ENCODE assay signal across 28 mouse cellular contexts in the genomic region with DNA sequence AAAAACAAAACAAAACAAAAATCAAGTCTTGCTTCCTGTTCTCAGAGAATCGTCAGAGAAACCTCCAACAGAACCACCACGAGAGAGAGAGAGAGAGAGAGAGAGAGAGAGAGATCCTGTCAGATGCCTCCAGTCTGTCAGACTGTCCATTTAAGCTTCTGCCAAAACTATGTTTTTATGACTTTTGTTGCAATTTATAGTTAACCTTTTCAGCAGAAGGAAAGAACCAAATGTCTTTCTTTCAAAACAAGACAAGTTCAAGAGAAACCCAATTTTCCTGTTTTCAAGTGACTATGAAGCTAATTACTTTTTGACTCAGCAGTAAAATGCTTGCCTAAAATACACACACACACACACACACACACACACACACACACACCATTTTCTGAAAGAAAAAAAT.
A peak's percentile ranks its signal among the peaks of the same experiment; 100 is the strongest.
DNase-seq lines count a peak whose midpoint lies in the region; ATAC-seq and TF ChIP-seq lines count a peak whose summit lies in the region.
"Had no signal": no experiment of that assay in that cellular context is flagged by ENCODE, and none has a peak within 500 bp of the region (broad histone marks: within the 10 kb centered on the region; RNA-seq: fewer than 3 reads in every experiment).

No protein-coding gene starts in this region.

- TF ChIP-seq CTCF in gastrocnemius, adult 2 months (IDR thresholded peaks at IDR 0.05), result no peak
- no peak for TF ChIP-seq CTCF in lung, postnatal 0 days (IDR thresholded peaks at IDR 0.05)

- no peak overlapping the region for H3K4me2 ChIP-seq in lung, postnatal 0 days (replicated peaks; ENCODE audit: low read depth, low read length)
- H3K4me2 ChIP-seq: embryonic facial prominence, embryonic 12.5 days; heart, embryonic 12.5 days; limb, embryonic 13.5 days; liver, embryonic 13.5 days; lung, embryonic 15.5 days; midbrain, embryonic 12.5 days; neural tube, embryonic 12.5 days; stomach, embryonic 15.5 days had no signal

- no peak overlapping the region for H3K4me3 ChIP-seq in gastrocnemius, adult 2 months
- no peak overlapping the region for H3K4me3 ChIP-seq in lung, postnatal 0 days (ENCODE audit: low read depth, low read length)
- no peak overlapping the region for H3K4me3 ChIP-seq in brown adipose tissue, adult 24 weeks (ENCODE audit: insufficient read depth, low read depth, low read length)
- H3K4me3 ChIP-seq: embryonic facial prominence, embryonic 12.5 days; heart, embryonic 12.5 days; limb, embryonic 13.5 days; liver, embryonic 13.5 days; lung, embryonic 15.5 days; midbrain, embryonic 12.5 days; neural tube, embryonic 12.5 days; stomach, embryonic 15.5 days had no signal

- TF ChIP-seq EP300 in lung, postnatal 0 days (IDR thresholded peaks at IDR 0.05), result 0 out of 2 replicates have a peak, but pooled peaks have one; percentile 23

- intact Hi-C loops in gastrocnemius, adult 2 months (cut with DNase I), result loop anchor here (5.0 kb wide), 1 partner anchor 159 kb away; no protein-coding TSS in a partner anchor

- 32% methylated on average over 2 of the region's 2 CpGs for WGBS in lung, postnatal 0 days

- no peak for DNase-seq in gastrocnemius, adult 2 months
- DNase-seq in gastrocnemius, postnatal 4 days (ENCODE audit: low spot score in 2 of 2), result no peak
- DNase-seq in lung, postnatal 0 days (ENCODE audit: low spot score), result peak; percentile 72
- DNase-seq in lung, postnatal 4 days, result no peak
- DNase-seq in cerebellum, postnatal 14 days, result no peak
- no peak for DNase-seq in urinary bladder, postnatal 14 days (ENCODE audit: low spot score)
- DNase-seq in spleen, postnatal 14 days (ENCODE audit: low spot score in 2 of 2), result no peak
- DNase-seq: cerebellum, adult 11-12 months; cerebellum, postnatal 25 days; gastrocnemius, postnatal 36 days; heart, postnatal 10 days; kidney, adult 2 months; layer of hippocampus, adult 9-11 months; liver, embryonic 13.5 days; retina, postnatal 1 day; right cerebral cortex, postnatal 25 days; spleen, adult 18-20 months; thymus, postnatal 4 days had no signal

- no peaks in the 10 kb centered on the region for H3K27me3 ChIP-seq in lung, postnatal 0 days (replicated peaks; ENCODE audit: insufficient read depth, low read length)
- H3K27me3 ChIP-seq: embryonic facial prominence, embryonic 12.5 days; heart, embryonic 12.5 days; lung, embryonic 15.5 days; stomach, embryonic 15.5 days had no signal

- peak overlapping the region; percentile 88 for H3K27ac ChIP-seq in gastrocnemius, adult 2 months
- no peak overlapping the region for H3K27ac ChIP-seq in lung, postnatal 0 days (ENCODE audit: low read length)
- H3K27ac ChIP-seq in brown adipose tissue, adult 24 weeks (replicated peaks; ENCODE audit: low read depth, low read length), result peak overlapping the region; percentile 34
- H3K27ac ChIP-seq: embryonic facial prominence, embryonic 12.5 days; hindbrain, postnatal 0 days; kidney, postnatal 0 days; limb, embryonic 13.5 days; liver, embryonic 13.5 days; lung, embryonic 15.5 days; midbrain, embryonic 12.5 days; neural tube, embryonic 12.5 days; stomach, embryonic 15.5 days had no signal

- H3K9ac ChIP-seq in lung, postnatal 0 days (replicated peaks; ENCODE audit: low read depth), result no peak overlapping the region
- H3K9ac ChIP-seq: embryonic facial prominence, embryonic 12.5 days; heart, embryonic 12.5 days; limb, embryonic 13.5 days; liver, embryonic 13.5 days; lung, embryonic 15.5 days; midbrain, embryonic 12.5 days; neural tube, embryonic 12.5 days; stomach, embryonic 15.5 days had no signal

- peaks cover 6% of the 10 kb centered on the region; the same call in 1 of the 2 replicates for H3K4me1 ChIP-seq in lung, postnatal 0 days (ENCODE audit: insufficient read depth, low read depth, low read length)
- H3K4me1 ChIP-seq in brown adipose tissue, adult 24 weeks (ENCODE audit: control insufficient read depth, insufficient read depth, insufficient read length, low read length), result peaks cover 28% of the 10 kb centered on the region

- no peak for ATAC-seq in lung, postnatal 0 days
- ATAC-seq: hindbrain, postnatal 0 days had no signal

- no peaks in the 10 kb centered on the region for H3K9me3 ChIP-seq in lung, postnatal 0 days (ENCODE audit: low read length)
- H3K9me3 ChIP-seq: embryonic facial prominence, embryonic 12.5 days; heart, embryonic 12.5 days; limb, embryonic 13.5 days; liver, embryonic 13.5 days; lung, embryonic 15.5 days; midbrain, embryonic 12.5 days; neural tube, embryonic 12.5 days; stomach, embryonic 15.5 days had no signal

- no peaks in the 10 kb centered on the region for H3K36me3 ChIP-seq in lung, postnatal 0 days (ENCODE audit: insufficient read depth, low read length)
- H3K36me3 ChIP-seq: embryonic facial prominence, embryonic 12.5 days; heart, embryonic 12.5 days; limb, embryonic 13.5 days; liver, embryonic 13.5 days; lung, embryonic 15.5 days; midbrain, embryonic 12.5 days; neural tube, embryonic 12.5 days; stomach, embryonic 15.5 days had no signal
